Mouse (Mus musculus) fibroblast of lung, adult 2 months (primary cell): ENCODE results near the gene Nat8f2.
"Not testable (repeated sequence)": the region's sequence is repeated elsewhere in the genome, so short reads cannot be mapped to it uniquely, and the experiment has no call there.

Experiments used
- DNase-seq: peaks from one replicate; pipeline ENCODE4 v3.0.0-alpha.2; 2011; ENCODE audit warnings: low read depth

The Nat8f2 gene

GRCm38 (mm10) chr6:85863840-85864239, 5.1 kb downstream of the Nat8f2 start:
- DNase-seq = no peak

DNA sequence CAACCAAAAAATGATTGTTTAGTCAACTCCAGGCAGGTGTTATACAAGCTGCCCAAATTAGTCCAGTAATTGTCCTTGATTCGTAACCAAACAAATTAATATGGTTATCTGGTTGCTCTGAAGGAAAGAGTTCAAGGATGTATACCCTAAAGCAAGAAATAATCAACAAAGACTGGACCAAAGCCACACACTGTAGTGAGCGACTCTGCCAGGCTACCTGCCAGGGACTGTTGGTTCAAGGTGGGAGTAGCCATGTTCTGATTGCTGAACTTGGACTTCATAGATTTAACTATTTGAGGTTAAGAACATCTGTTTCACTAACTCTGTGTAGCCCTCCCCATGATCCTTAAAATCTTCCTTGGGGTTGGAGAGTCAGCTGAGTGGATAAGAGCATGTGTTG, 5.8 kb downstream of the Nat8f2 start:
- no peak for DNase-seq

- no peak for DNase-seq
Measured at GRCm38 (mm10) chr6:85862565-85862964, 6.4 kb downstream of the Nat8f2 start.

DNA sequence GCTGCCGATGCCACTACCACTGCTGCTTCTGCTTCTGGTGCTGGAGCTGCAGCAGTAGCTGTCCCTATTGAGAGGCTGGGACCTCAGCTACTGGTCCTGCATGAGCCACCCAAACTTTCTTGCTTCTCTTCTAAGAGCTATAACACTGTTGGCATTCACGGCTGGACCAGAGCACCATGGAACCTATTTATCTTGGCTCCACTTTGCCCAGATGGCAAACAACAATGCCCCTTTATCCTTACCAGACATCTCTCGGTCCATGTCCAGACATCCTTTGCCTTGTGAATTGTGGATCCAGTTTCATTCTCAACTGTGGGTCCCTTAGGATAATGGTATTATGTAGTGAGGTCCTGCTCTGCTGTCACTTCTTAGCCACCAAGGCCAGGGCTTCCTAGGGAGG, 7.7 kb downstream of the Nat8f2 start:
- no peak for DNase-seq

DNA sequence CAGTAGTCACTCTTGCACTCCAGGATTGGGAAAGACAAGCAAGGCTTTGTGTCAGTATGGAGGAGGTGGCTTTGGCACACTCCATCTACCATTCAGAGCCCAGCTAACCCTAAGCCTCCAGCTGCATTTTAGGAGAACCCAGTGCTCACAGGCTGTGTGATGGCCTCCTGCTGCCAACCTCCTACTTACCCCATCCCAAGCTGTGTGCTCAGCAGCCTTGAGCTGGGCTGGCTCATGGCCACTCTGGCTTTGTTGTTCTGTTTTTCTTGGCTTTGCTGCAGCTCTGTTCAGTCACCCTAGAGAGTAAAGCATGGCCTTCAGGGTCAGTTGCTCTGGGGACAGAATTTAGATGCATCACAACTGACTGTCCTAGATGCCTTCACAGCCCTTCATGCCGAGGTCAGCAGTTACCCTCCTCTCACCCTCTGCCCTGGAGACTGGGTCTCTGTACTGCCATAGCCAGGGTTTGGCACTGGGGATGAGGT, 12.7 kb downstream of the Nat8f2 start:
- peak; percentile 89 for DNase-seq

DNA sequence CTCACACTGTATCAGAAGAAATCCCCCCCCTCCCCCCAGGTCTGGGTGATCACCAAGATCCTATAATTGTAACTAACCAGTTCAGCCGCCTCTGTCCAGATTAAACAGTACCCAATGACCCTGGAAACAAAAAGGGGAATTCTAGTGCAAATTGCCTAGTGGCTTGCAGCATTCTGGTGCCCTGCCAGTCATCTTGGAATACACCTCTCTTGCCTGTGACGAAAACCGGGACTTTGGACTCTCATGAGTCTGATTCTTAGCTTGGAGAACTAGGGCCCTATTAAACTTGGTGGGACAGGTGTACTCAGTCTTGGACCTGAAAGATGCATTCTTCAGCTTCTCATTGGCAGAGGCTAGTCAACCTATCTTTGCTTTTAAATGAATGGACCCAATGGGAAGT, 15.5 kb downstream of the Nat8f2 start:
- DNase-seq = no peak

GRCm38 (mm10) chr6:85851062-85851773, 17.7 kb downstream of the Nat8f2 start:
- DNase-seq = no peak

GRCm38 (mm10) chr6:85849240-85849639, 19.7 kb downstream of the Nat8f2 start:
- no peak for DNase-seq

DNA sequence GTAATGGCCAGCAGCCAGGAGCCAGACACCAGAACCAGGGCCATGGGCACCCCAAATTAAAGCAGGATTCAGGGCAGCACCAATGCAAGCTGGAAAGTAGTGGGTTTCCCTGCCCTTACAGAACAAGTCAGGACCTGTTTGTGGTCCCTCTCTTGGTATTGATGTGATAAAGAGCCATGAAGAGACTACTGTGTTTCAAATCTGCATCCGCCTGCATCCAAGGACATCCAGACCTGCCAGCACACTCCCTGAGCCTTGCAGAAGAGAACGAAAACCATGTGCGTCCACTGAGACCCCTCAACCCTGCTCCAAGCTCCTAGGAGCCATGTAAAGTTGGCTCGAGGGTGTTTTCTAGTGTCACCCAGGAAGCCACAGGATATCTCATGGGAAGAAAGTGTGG, 20.8 kb downstream of the Nat8f2 start:
- no peak for DNase-seq

- no peak for DNase-seq
Measured at GRCm38 (mm10) chr6:85846921-85847320, 22.0 kb downstream of the Nat8f2 start.

DNA sequence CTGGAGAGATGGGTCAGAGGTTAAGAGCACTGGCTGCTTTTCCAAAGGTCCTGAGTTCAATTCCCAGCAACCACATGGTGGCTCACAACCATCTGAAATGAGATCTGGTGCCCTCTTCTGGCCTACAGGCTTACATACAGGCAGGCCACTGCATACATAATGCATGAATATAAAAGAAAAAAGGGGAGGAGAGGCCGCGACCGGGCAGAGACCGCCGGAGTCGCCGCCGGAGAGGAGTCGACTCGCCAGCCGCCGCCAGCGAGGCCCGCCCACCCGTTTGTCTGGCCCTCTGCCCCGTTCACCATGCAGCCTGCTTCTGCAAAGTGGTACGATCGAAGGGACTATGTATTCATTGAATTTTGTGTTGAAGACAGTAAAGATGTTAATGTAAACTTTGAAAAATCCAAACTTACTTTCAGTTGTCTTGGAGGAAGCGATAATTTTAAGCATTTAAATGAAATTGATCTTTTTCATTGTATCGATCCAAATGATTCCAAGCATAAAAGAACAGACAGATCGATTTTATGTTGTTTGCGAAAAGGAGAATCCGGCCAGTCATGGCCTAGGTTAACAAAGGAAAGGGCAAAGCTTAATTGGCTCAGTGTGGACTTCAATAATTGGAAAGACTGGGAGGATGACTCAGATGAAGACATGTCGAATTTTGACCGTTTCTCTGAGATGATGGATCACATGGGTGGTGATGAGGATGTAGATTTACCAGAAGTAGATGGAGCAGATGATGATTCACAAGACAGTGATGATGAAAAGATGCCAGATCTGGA, 25.1 kb downstream of the Nat8f2 start:
- DNase-seq = not testable (repeated sequence)

- DNase-seq = no peak
Measured at GRCm38 (mm10) chr6:85839982-85840381, 29.0 kb downstream of the Nat8f2 start.

DNA sequence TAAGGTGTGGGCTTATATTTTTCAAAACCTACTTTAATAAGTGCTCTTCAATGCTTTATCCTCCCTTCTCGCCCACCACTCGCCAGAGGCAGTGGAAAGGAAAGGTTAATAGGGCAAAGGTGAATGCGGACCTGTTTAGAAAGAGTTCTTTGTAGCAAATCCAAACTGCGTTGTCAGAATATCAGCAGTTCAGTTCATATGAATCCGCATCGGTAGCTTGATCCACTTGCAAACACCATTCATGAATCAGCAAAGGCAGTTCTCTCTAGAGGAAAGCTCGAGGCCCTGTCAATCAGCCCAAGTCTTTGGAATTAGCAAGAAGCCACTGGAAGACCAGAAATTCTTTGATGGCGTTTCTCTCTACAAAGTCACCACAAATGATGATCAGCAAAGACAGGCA, 30.3 kb downstream of the Nat8f2 start:
- no peak for DNase-seq

DNA sequence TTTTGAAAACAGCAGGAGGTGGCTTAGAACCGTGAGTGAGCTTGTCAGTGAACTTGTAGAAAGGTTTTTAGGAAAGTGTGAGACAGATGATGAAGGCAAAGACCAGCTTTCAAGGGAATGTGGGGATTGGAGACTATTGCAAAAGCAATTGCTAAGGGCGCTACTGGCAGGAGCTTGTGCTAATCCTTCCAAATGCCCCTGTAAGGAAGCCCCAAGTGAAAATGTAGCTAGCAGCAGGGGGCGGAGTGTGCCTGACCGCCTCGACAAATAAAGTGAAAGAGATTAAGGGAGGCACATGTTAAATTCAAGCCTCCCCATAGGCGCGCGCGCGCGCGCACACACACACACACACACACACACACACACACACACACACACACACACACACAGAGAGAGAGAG, 31.7 kb downstream of the Nat8f2 start:
- peak; percentile 49 for DNase-seq

GRCm38 (mm10) chr6:85836827-85837226, 32.1 kb downstream of the Nat8f2 start:
- DNase-seq = not testable (repeated sequence)

DNA sequence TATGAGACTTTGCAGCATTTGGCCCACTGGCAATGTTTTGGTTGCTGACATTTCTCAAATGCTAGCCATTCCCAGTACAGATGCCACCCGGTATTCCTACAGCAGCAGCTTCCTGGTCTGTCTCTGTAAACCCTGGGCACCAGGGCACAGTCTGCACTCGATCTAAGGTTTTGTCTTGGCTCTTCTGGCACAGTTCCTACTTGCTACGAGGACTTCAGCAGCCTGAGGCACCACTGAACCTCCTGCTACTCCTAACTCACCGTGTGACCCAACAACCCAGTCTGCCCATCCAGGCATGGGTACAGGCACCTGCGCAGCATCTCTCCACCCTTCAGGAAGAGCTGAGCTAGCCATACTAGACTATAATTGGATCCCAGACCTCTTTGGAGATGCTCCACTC, 32.9 kb downstream of the Nat8f2 start:
- not testable (repeated sequence) for DNase-seq

- DNase-seq = not testable (repeated sequence)
Measured at GRCm38 (mm10) chr6:85835104-85835503, 33.9 kb downstream of the Nat8f2 start.

GRCm38 (mm10) chr6:85834504-85835100, 34.4 kb downstream of the Nat8f2 start:
- not testable (repeated sequence) for DNase-seq

GRCm38 (mm10) chr6:85831796-85832321, 37.1 kb downstream of the Nat8f2 start, which contains the start of gene Nat8:
Gene Nat8 (minus strand): TSS chr6:85832082.
- no peak for DNase-seq

DNA sequence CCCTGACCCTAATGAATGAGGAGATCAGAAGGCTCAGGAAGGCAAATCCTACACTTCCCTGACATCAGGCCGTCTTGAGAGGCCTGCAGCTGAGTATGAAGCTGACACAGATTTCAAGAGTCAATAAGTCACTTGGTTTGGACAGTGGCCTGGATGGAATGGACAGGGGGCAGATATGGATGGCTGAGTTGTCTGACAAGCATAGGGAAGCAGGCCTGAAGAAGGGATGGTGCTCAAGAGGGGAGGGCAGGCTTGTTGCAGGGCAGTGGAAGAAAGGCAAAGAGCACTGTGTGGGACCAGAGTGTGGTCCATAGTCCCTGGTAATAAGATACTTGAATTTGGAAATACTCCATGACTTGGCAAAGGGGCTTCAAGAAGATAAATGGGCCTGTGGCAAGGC, 39.5 kb downstream of the Nat8f2 start:
- no peak for DNase-seq

DNA sequence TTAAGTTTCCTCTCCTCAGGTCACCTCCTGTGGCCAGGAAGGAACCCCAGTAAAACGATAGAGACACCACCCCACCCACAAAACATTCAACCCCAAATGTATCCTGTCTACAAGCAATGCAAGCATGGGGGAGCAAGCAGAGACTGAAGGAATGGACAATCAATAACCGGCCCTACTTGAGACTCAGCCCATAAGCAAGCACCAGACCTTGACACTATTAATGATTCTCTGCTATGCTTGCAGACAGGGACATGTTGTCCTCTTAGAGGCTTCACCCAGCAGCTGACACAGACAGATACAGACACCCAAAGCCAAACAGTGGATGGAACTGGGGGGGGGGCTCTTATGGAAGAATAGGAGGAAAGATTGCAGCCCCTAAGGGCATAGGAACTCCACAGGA, 43.1 kb downstream of the Nat8f2 start:
- no peak for DNase-seq

DNA sequence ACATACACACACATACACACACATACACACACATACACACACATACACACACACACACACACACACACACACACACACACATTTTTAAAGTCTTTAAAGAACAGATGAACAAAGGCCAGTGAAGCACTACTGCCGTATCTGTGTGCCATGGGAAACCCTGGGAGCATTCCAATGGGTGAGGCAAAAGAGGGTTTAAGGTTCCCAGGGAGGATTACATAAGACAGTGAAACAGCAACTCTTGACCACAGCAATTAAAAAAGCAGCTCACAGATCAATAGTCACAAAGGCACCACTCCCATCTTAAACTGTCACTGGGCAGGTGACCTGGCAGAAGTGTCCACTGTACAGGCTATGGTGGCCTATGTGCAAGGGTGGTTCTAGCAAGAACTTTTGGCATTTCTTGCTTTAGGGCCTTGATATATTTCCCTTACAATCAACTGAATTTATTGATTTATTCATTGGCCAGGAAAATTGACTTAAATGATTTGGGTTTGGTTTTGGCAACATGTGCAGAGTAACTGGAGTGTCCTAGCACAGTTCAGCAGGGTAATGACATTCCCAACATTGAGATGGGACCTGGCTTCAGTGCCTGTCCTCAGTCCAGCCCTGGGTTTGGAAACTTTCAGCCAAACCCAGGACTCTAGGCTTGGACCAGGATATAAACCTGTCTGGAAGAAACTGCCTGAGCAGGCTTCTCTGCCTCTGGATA, 45.4 kb downstream of the Nat8f2 start:
- no peak for DNase-seq
